Mouse (Mus musculus): ENCODE measurements at regions not wholly inside any gene's neighbourhood (a gene's known extent, or its start where the extent isn't known, plus 50 kb on each side); places are given as distances from the start of the nearest gene placed in this dataset.

DNA sequence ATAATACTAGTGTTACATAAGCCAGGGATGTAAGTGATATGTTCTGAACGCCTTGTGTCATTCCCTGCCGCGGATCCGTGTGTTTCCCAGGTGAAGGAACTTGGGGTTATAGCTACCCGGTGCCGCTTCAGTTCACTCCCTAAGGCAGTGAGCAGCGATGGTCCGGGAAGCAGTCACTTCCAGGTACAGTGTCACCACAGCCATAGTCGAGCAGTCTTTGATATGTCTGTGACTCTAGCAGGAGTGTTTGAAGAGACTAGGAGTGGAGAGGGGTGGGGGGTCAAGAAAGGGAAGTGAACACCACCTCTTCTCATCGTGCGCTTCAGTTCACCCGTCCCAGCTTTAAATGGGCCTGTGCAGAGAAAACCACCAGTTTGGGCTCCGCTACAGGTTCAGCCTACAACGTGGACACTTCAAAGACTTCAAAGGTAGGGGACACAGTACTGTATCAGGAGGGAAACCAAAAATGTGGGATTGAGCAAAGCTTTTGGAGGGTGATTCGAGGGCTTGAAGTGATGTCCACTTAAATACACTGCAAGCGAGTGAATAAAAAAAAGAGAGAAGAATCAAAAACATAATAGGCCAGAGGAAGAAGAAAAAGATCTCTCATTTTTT, 410.0 kb upstream of the Map3k7 start:
- Histone ChIP-seq H3K4me1 (ENCODE audit: insufficient read depth, low read depth, low read length) (no peaks in the 10 kb centered on the region), H3K27me3 (ENCODE audit: insufficient read depth, low read length) (no peaks in the 10 kb centered on the region), H3K4me3 (ENCODE audit: low read depth, low read length) (no peak overlapping the region), H3K9me3 (replicated peaks) (no peaks in the 10 kb centered on the region; the same call in 1 of the 2 replicates), H3K36me3 (replicated peaks) (no peaks in the 10 kb centered on the region)
- TF ChIP-seq POLR2AphosphoS5 (IDR thresholded peaks at IDR 0.05; ENCODE audit: insufficient replicate concordance, low read depth, low read length) (no peak), CTCF (IDR thresholded peaks at IDR 0.05; ENCODE audit: low read depth, low read length) (no peak), GATA1 (IDR thresholded peaks at IDR 0.05; ENCODE audit: borderline replicate concordance, low read length) (no peak), GATA2 (IDR thresholded peaks at IDR 0.05; ENCODE audit: borderline replicate concordance, low read depth, low read length) (no peak), TAL1 (conservative IDR thresholded peaks at IDR 0.05; ENCODE audit: low read depth, low read length) (no peak)
- DNase-seq (ENCODE audit: low spot score), result no peak
- no peak for ATAC-seq (ENCODE audit: extremely low read depth, insufficient number of reproducible peaks, low FRiP score, poor library complexity, severe bottlenecking)

DNA sequence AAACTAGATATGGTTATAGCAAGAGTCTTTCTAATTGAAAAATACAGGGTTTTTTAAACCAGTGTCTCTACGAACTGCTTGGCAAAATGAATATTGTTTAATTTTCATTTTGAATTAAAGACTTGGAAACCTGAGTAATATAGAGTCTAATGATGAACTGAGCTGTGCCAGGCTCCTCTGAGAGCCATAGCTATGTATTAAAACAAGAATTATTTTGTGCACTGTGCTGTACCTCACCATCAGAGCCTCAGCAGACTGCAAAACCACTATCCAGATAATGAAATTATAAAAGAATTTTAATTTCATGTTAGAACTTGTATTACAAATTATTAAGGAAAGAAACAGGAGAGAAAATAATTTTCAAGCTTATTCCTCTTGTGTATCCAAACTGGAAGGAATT, 408.8 kb upstream of the Map3k7 start:
- TF ChIP-seq POLR2AphosphoS5 (IDR thresholded peaks at IDR 0.05; ENCODE audit: insufficient replicate concordance, low read depth, low read length) (no peak), CTCF (IDR thresholded peaks at IDR 0.05; ENCODE audit: low read depth, low read length) (no peak), GATA1 (IDR thresholded peaks at IDR 0.05; ENCODE audit: borderline replicate concordance, low read length) (no peak), TAL1 (conservative IDR thresholded peaks at IDR 0.05; ENCODE audit: low read depth, low read length) (no peak), GATA2 (IDR thresholded peaks at IDR 0.05; ENCODE audit: borderline replicate concordance, low read depth, low read length) (no peak)
- no peaks in the 10 kb centered on the region for H3K4me1 ChIP-seq (ENCODE audit: insufficient read depth, low read depth, low read length)

GRCm38 (mm10) chr4:31557261-31557660, 406.6 kb upstream of the Map3k7 start:
- H3K36me3 ChIP-seq (replicated peaks), result no peaks in the 10 kb centered on the region
- no peak overlapping the region for H3K4me3 ChIP-seq (ENCODE audit: low read depth, low read length)
- H3K9me3 ChIP-seq (replicated peaks), result peaks cover 10% of the 10 kb centered on the region
- no peak for TF ChIP-seq GATA1 (IDR thresholded peaks at IDR 0.05; ENCODE audit: borderline replicate concordance, low read length)
- TF ChIP-seq TAL1 (conservative IDR thresholded peaks at IDR 0.05; ENCODE audit: low read depth, low read length), result no peak
- no peak for TF ChIP-seq CTCF (IDR thresholded peaks at IDR 0.05; ENCODE audit: low read depth, low read length)
- TF ChIP-seq GATA2 (IDR thresholded peaks at IDR 0.05; ENCODE audit: borderline replicate concordance, low read depth, low read length), result no peak
- TF ChIP-seq POLR2AphosphoS5 (IDR thresholded peaks at IDR 0.05; ENCODE audit: insufficient replicate concordance, low read depth, low read length), result no peak
- no peaks in the 10 kb centered on the region for H3K27me3 ChIP-seq (ENCODE audit: insufficient read depth, low read length)
- H3K4me1 ChIP-seq (ENCODE audit: insufficient read depth, low read depth, low read length), result no peaks in the 10 kb centered on the region
- DNase-seq (ENCODE audit: low spot score) (no peak), ATAC-seq (ENCODE audit: extremely low read depth, insufficient number of reproducible peaks, low FRiP score, poor library complexity, severe bottlenecking) (no peak)

More for the DNA sequence above, 408.8 kb upstream of the Map3k7 start:
- no peak overlapping the region for H3K4me3 ChIP-seq (ENCODE audit: low read depth, low read length)
- H3K9me3 ChIP-seq (replicated peaks), result peaks cover 4% of the 10 kb centered on the region
- no peak for DNase-seq (ENCODE audit: low spot score)
- no peaks in the 10 kb centered on the region for H3K27me3 ChIP-seq (ENCODE audit: insufficient read depth, low read length)
- ATAC-seq (ENCODE audit: extremely low read depth, insufficient number of reproducible peaks, low FRiP score, poor library complexity, severe bottlenecking), result no peak
- H3K36me3 ChIP-seq (replicated peaks), result no peaks in the 10 kb centered on the region

GRCm38 (mm10) chr4:31560305-31560704, 403.6 kb upstream of the Map3k7 start:
- no peak for TF ChIP-seq CTCF (IDR thresholded peaks at IDR 0.05; ENCODE audit: low read depth, low read length)
- no peak for TF ChIP-seq GATA2 (IDR thresholded peaks at IDR 0.05; ENCODE audit: borderline replicate concordance, low read depth, low read length)
- TF ChIP-seq GATA1 (IDR thresholded peaks at IDR 0.05; ENCODE audit: borderline replicate concordance, low read length), result no peak
- no peak for TF ChIP-seq POLR2AphosphoS5 (IDR thresholded peaks at IDR 0.05; ENCODE audit: insufficient replicate concordance, low read depth, low read length)
- no peak for TF ChIP-seq TAL1 (conservative IDR thresholded peaks at IDR 0.05; ENCODE audit: low read depth, low read length)
- H3K4me3 ChIP-seq (ENCODE audit: low read depth, low read length), result no peak overlapping the region
- DNase-seq (ENCODE audit: low spot score) (no peak), ATAC-seq (ENCODE audit: extremely low read depth, insufficient number of reproducible peaks, low FRiP score, poor library complexity, severe bottlenecking) (no peak)
- no peaks in the 10 kb centered on the region for H3K36me3 ChIP-seq (replicated peaks)
- no peaks in the 10 kb centered on the region for H3K27me3 ChIP-seq (ENCODE audit: insufficient read depth, low read length)
- peaks cover 10% of the 10 kb centered on the region for H3K9me3 ChIP-seq (replicated peaks)
- H3K4me1 ChIP-seq (ENCODE audit: insufficient read depth, low read depth, low read length), result no peaks in the 10 kb centered on the region

DNA sequence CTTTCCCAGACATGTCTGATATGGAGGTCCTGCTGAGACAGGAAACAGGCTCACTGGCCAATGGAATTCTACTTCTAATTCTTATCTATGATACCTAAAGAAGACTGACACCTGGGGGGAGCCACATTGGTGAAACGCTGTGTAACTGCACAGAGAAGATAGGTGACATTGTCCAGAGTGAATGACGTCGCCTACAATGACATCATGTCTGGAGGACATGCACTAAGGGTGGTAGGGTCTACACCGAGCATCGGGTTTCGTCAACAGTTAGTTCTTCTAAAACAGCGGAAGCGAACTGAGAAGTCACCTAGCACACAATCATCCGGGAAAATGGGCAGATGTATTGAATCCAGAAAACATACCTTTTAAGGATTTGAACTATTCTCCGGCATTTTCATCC, 402.7 kb upstream of the Map3k7 start:
- TF ChIP-seq POLR2AphosphoS5 (IDR thresholded peaks at IDR 0.05; ENCODE audit: insufficient replicate concordance, low read depth, low read length) (no peak), CTCF (IDR thresholded peaks at IDR 0.05; ENCODE audit: low read depth, low read length) (no peak), GATA2 (IDR thresholded peaks at IDR 0.05; ENCODE audit: borderline replicate concordance, low read depth, low read length) (no peak)
- Histone ChIP-seq H3K4me3 (ENCODE audit: low read depth, low read length) (no peak overlapping the region), H3K27me3 (ENCODE audit: insufficient read depth, low read length) (no peaks in the 10 kb centered on the region), H3K9me3 (replicated peaks) (peaks cover 10% of the 10 kb centered on the region), H3K36me3 (replicated peaks) (no peaks in the 10 kb centered on the region), H3K4me1 (ENCODE audit: insufficient read depth, low read depth, low read length) (no peaks in the 10 kb centered on the region)
- DNase-seq (ENCODE audit: low spot score) (no peak), ATAC-seq (ENCODE audit: extremely low read depth, insufficient number of reproducible peaks, low FRiP score, poor library complexity, severe bottlenecking) (no peak)

DNA sequence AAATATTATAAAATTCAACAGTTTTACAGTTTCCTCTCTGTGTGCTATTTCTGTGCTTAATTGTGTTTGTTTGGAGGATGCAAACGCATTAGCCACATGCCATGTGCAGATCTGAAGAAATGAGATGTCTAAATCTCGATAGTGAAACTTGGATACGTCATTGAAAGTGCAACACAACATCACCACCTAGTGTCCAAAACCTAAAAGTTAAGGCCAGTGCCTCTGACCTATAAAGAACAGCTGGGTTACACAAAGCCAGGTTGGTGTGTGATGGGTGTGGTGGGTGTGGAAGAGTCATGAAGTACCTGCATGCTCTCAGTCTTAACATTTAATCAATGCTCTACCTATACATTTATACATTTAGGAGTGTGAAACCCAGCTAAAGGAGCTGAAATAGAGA, 402.1 kb upstream of the Map3k7 start:
- Histone ChIP-seq H3K36me3 (replicated peaks) (no peaks in the 10 kb centered on the region), H3K9me3 (replicated peaks) (peaks cover 10% of the 10 kb centered on the region), H3K4me3 (ENCODE audit: low read depth, low read length) (no peak overlapping the region), H3K4me1 (ENCODE audit: insufficient read depth, low read depth, low read length) (no peaks in the 10 kb centered on the region), H3K27me3 (ENCODE audit: insufficient read depth, low read length) (no peaks in the 10 kb centered on the region)
- ATAC-seq (ENCODE audit: extremely low read depth, insufficient number of reproducible peaks, low FRiP score, poor library complexity, severe bottlenecking) (no peak), DNase-seq (ENCODE audit: low spot score) (no peak)
- no peak for TF ChIP-seq GATA1 (IDR thresholded peaks at IDR 0.05; ENCODE audit: borderline replicate concordance, low read length)
- TF ChIP-seq CTCF (IDR thresholded peaks at IDR 0.05; ENCODE audit: low read depth, low read length), result no peak
- TF ChIP-seq GATA2 (IDR thresholded peaks at IDR 0.05; ENCODE audit: borderline replicate concordance, low read depth, low read length), result no peak
- TF ChIP-seq POLR2AphosphoS5 (IDR thresholded peaks at IDR 0.05; ENCODE audit: insufficient replicate concordance, low read depth, low read length), result no peak
- no peak for TF ChIP-seq TAL1 (conservative IDR thresholded peaks at IDR 0.05; ENCODE audit: low read depth, low read length)
